Mouse (Mus musculus) CH12F3 (cell line): Measurements from ENCODE around the gene Eif4a1.

Experiments
- in situ Hi-C: fragments of 300-500 bp; cut with MboI; formaldehyde crosslinking; loops from 2 replicates; pipeline ENCODE4 v1.14.3; 2020; ENCODE audit warnings: low sequenced_read_pairs

The Eif4a1 gene

DNA sequence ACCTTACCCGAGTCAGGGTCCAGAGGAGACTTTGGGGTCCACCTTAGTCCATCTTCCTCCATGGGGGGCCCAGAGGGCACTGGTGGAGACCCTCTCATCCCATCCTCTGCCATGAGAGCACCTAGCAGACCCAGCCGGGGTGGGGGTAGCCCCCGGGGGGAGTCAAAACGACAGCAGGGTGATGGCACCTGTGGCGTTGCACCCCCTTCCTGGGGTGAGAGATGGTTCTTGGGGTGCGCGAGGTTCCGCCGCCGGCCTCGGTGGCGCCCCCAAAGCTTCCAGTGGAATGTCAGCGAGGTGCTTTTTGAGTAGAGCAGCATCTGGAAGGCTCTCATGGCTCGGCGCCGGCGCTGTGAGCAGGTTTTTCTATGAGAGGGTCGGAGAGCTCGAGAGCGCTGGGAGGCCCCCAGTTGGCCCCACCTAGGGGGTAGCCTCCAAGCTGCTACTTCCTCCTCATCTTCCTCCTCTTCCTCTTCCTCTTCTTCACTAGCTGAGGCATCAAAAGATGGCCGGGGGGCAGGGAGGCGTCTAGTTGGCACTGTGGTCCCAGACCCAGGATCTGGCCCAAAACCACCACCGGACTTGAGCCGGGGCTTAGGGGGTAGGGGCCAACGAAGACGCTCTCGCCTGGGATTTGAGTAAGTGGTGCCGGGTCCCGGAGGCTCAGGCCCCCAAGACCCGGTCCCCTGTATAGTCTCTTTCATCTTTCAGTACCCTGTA lies 8.1 kb upstream of the Eif4a1 start:
- in situ Hi-C loops, result no loop called here

DNA sequence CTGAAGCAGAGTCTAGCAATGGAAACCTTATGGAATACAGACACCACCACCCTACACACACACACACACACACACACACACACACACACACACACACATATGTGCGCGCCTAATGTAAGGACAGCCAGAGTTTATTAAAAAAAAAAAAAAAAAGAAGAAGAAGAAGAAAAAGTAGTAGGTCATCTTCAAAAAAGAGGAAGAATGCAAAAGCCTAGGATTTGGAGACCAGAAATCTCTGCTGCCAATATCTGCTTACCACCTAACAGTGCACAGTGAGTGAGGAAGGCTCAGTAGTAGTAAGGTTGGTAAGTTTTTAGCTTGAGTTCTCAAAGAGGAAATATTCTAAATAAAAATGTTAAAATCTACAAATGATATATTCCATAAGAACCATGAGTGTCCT lies 6.9 kb upstream of the Eif4a1 start:
- in situ Hi-C loops, result no loop called here

DNA sequence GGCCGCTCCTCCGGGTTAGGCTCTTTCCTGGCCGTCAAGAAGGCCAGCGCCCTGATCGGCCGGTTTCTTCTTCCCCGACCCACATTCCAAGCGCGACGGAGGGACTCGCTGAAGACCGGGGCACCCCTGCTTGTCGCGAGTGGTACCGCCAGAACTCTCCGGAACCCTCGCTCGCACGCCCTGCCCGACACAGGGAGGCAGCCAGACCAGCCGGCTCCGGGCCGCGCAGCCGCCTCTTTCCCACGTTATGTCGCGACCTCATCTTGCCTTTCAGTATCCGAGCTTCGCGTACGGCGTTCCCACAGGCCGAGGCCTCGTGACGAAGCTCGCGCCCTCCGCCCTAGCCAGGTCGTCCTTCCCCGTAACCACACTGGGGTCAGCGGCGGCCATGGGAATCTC lies 498 bp downstream of the Eif4a1 start:
- in situ Hi-C loops, result no loop called here

DNA sequence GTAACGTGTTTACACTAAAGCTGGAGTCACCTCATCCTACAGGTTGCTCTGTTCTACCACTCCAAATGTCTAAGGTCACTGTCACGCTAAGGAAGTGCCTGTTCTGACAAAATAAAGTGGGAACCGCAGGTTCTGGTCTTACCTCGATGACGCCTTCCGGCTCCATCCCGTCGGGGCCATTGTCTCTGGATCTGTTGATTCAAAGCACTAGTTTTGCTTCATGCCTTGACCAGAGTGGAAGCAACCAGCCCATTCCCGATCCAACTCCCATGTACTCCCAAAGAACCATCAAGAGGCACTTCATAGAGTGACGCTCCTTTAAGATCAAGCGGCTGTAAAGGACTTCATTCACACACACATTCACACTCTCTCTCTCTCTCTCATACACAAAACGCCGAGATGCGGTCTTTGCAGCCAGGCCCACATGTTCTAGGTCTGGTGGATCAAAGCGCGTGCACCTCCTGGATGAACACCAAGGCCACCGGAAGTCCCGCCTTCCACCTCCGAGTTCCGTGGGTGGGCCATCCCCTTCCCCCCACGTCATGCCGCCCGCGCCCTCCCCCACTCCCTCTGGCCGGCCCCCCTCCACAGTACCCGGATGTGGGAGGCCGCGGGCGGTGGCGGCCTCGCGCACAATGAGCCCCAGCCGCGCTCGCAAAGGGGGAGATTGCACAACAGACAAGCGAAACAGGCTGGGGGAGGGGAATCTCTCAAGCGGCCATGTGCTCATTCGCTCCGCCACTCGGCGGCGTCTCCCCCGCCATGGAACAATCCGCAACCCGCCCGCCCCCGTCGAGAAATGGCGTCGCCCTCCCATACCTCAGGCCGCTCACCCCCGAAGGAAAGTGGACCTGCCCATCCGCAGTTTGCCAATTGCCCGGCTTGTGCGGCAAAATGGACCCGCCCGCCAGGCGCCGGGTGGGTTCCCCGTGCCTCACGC lies 1.2 kb downstream of the Eif4a1 start:
- in situ Hi-C loops, result no loop called here

DNA sequence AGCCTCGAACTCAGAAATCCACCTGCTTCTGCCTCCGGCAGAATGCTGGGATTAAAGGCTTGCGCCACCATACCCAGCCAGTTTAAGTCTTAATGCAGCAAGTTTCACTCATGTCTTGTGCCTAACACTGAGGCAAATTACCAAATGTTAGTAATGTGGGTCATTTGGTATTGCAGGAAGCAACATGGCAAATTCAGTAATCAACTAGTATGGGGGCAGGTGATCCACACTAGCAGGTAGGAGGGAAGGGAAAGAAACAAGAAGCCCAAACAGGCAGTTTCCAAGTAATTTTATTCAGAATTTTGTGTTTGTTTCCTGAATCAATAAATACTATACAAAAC lies 5.6 kb downstream of the Eif4a1 start:
- in situ Hi-C loops, result no loop called here

DNA sequence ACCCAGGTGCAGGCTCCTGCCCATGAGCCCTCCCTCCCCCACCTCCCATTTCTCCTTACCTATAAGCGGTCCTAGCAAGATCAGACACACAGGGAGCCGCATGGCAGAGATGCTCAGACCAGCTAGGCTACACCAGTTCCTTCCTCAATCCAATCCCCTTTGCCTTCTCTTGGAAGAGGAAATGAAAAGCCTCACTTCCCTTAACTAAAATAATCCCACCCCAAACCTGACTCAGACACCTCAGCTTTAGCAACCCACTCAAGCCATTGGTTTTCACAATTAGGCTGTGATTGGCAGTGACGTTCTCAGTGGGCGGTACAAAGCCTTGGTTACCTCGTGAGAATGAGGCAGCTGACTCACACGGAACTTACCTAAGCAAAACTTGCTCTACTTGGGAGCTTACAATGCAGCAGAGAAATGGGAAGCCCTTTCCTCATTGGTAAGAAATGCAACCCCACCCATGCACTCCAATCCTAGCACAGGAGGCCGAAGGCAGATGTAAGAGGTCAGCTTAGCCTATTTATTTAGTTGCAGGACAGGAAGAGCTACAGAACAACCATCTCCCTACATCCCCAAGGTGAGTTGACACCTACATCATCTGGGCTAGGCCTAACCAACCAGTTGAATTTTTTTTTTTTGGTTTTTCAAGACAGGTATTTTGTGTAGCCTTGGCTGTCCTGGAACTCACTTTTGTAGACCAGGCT lies 6.1 kb downstream of the Eif4a1 start, which contains the start of gene Cd68:
TSS of gene Cd68 (minus strand) at position 193 of the 704 bp plus-strand sequence.
- in situ Hi-C loops, result no loop called here

DNA sequence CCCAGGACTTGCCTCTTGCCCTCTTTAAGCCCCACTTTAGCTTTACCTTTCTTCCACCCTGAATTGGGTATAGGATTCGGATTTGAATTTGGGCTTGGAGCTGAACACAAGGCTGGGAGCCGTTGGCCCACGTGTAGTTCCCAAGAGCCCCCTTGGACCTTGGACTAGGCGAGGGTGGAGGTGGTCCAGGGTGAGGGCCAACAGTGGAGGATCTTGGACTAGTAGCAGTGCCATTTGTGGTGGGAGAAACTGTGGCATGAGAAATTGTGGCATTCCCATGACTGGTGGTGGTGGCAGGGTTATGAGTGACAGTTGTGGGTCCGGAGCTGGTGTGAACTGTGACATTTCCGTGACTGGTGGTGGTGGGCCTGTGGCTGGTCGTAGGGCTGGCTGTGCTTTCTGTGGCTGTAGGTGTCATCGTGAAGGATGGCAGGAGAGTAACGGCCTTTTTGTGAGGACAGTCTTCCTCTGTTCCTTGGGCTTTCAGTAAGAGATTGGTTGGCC lies 6.7 kb downstream of the Eif4a1 start:
- in situ Hi-C loops, result no loop called here

DNA sequence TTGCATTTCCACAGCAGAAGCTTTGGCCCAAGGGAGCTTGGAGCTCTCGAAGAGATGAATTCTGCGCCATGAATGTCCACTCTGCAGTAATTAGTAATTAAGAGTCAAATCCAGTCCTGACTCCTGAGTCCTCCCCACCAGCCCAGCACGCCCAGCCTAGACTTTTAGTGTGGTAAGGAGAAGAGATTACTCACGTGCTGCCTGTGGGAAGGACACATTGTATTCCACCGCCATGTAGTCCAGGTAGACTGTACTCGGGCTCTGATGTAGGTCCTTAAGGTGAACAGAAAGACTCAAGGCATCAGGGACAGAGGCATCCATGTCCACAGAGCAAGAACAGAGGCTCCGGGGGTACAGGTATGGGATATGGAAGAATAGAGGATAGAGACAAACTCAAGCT lies 7.4 kb downstream of the Eif4a1 start:
- in situ Hi-C loops, result no loop called here

DNA sequence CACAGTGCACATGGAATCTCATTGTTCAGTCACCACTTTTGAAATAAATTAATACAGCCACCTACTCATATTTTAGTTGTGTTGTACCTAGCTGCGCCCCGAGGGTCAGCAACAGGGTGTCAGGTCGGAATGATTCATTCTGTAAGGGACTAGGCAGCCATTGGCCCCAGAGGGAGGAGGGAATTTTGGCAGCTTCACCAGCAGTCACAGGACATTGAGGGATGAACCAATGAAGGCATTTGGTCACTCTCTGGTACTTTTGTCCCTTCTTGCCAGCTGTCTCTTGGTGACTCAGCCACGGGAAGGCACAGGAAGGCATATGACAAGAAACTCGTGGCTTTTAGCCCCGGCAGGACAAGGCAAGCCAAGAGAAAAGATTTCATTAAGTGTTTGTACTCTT lies 8.4 kb downstream of the Eif4a1 start:
- in situ Hi-C loops, result no loop called here

DNA sequence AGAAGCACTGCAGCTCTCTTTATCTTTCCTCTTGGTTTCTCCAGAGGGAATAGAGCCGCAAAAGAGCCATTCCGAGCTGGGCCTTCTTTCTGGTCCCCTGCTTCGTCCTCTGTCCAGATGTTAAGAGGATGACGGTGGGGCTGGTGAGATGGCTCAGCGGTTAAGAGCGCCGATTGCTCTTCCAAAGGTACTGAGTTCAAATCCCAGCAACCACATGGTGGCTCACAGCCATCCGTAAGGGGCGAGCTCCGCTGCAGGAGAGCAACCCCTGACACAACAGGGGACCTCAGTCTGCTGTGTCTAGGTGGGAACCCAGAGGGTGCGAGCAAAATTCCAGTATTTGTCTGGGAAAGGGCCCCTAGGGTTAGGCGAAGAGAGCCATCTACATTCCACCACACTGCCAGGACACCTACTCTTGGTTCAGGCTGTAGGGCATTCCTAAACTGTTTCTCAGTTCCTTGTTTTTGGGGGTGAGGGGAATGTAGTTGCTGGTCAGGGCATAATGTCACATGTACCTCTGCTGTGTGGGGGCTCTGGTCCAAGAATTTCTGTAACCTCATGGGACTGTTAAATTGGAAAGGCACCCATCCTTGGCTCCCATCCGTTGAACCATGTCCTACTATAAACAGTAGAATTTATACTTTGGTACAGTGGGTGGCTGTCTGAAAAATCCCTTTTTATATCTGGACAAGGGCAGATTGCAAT lies 9.1 kb downstream of the Eif4a1 start:
- in situ Hi-C loops, result no loop called here

DNA sequence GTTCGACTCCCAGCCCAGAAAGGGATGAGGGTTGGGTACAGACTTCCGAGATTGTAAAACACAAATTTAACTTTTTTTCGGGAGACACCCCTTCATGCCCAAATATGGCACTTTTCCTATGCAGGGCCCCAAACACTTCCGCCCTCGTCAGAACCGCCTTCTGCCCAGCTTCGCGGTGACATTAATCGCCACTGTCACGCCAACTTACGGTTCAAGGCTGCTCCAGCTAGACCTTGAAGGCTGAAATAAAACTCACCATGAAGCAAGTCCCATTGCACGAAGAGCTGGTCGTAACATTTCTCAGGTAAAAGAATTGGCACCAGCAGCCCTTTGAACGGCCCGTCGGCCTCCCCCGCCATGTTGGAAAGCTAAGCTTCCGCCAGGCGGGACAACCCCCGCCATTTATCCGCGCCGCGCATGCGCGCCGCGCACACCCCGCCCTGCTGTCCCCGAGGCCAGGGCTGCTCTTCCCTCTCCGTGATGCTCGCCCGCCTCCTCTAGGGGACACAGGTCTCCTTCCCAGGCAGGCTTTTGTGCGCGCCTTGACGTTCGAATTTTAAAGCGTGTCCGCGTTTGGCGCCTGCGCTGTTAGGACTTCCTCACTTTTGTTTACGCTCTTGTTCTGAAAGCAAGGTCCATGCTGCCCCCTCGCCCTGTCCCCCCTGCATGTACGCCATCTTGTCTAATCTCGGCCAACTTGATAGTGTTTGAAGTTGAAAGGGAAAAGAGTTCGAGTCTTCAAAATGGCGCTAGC lies 9.8 kb downstream of the Eif4a1 start, which contains the start of gene Mpdu1:
TSS of gene Mpdu1 (minus strand) at position 430 of the 754 bp plus-strand sequence.
- in situ Hi-C loops, result no loop called here

DNA sequence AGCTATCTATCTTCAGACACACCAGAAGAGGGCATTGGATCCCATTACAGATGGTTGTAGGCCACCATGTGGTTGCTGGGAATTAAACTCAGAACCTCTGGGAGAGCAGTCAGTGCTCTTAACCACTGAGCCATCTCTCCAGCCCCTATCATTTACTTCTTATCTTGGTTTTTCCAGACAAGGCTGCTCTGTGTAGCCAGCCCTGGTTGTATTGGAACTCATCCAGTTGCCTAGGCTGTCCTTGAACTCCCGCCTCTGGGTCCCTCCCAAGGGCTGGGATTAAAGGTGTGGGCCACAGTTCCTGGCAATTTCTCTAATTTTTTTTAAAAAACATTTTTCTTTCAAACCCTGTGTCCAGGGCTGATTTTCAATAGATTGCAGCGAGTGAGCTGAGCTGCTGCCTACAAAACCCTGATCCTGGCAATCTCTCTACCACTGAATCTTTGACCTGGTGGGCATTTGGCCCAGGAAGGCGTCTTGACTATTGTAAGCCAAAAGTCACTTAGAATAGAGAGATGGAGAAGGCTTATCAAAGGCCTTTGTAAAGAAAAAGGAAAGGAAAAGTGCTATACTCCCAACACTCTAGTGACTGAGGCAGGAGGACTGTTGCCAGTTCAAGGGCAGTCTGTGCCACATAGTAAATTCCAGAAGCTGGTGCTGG lies 10.9 kb downstream of the Eif4a1 start:
- in situ Hi-C loops, result no loop called here

DNA sequence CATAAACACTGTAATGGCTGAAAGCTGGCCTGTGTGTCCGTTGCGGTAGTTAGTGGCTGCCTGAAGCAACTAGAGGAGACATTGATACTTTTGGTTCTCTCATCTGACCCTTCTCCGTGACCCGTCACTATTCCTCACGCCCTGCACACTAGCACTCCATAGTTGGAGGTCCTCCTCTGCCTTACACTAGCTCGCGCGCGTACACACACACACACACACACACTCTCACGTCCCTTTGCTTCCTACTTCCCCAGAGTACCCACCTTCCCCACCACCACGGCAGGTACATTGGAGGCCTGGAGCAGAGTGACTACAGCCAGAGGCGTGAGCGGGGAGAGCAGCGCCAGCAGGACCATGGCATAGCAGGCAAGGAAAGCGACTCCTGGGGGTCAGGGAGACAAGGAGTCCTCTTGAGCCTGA lies 14.8 kb downstream of the Eif4a1 start:
- in situ Hi-C loops, result no loop called here

DNA sequence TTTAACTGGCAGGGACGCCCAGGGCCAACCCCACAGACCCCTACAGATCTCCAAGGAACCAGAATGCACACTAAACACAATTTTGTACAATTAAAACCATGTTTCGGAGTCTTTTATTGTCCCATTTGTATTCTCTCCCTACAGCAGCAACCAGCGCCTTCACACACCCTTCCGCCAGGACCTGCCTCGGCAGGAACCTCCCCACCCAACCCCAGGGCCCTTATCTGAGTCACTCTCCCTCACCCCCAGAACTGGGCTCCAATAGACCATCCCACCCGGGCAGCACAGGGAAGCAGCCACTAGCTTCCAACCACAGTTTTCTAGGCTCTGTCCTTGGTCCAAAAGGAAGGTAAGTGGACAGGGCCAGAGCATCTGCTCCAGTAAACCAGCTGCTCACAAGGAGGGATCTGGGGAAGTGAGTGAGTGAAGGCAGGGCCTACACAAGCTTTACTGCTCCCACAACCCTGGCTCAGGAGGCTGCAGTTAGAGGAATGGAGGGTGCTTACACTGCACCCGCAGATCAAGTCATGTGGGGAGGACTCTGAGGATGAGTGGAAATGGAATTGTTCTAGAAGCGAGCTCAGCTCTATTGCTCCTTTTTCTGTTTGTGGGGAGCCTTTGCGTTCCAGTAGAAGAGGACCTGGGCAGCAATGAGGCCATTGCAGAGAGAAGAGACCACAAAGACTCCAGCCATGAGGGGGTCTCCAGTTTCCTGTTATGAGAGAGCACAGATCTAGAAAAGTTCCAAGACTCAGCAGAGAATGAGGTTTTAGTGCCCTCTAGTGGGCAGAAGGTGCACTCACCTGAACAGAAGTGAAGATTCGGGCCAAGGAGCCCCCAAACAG lies 15.4 kb downstream of the Eif4a1 start:
- in situ Hi-C loops, result no loop called here

DNA sequence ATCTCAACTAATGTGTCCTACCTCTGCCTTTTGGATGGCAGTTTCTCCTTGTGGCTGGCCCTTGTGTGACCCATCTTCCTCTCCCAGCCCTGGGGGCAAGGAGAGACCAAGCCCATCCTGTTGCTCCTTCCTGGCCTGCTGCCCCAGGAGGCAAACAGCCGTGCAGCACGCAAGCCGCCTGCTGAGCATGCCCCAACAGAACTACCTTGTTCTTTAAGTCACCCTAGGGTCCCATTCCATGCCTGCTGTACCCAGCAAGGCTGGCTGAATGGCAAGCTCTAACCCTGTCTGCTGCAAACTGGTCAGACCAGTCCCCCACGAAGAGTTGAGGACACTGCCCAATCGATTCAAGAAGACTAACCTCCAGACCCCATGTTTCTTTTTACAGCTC lies 16.2 kb downstream of the Eif4a1 start:
- in situ Hi-C loops, result no loop called here

DNA sequence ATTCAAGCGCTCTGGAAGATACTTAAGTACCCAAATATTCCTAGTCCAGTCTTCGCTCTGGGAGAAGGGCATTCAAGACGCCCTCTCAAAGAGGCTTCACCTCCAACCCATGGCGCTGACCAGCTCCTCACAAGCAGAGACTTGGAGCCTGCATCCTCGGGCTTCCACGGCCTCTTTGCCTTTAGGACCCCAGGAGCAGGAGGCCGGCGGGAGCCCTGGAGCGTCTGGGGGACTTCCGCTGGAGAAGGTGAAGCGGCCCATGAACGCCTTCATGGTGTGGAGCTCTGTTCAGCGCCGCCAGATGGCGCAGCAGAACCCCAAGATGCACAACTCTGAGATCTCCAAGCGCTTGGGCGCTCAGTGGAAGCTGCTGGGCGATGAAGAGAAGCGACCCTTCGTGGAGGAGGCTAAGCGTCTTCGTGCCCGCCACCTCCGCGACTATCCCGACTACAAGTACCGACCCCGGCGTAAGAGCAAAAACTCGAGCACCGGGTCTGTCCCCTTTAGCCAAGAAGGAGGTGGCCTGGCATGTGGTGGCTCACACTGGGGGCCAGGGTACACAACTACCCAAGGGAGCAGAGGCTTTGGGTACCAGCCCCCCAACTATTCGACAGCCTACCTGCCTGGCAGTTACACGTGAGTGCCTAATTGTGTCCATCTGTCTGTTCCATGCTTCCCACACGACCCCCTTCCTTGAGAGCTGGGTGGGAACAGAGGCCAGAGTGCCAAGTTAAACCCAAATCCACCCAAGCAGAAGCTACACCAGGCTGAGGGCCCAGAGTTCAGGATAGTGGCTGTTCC lies 16.8 kb downstream of the Eif4a1 start, which contains the start of gene Sox15:
TSS of gene Sox15 (plus strand) at position 51 of the 801 bp plus-strand sequence.
- in situ Hi-C loops, result no loop called here

DNA sequence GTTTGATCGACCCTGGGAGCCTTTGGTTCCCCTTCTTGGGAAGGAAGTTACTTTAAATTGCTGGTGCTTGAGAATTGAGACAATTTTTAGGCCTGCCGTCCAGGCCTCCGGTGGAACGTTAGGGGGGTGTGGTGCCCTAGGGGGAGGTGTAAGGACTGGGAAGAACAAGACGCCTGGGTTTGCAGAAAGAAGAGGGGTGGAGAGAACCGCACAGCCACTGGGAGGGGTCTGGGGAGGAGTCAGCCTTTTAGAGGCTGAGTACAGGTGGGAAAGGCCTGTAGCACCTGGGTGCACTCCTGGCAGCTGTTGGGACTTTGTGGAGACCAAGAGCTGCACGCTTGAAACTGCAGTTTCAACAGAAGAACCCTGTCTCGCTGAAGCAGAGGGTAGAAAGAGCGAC lies 17.5 kb downstream of the Eif4a1 start:
- in situ Hi-C loops, result no loop called here

DNA sequence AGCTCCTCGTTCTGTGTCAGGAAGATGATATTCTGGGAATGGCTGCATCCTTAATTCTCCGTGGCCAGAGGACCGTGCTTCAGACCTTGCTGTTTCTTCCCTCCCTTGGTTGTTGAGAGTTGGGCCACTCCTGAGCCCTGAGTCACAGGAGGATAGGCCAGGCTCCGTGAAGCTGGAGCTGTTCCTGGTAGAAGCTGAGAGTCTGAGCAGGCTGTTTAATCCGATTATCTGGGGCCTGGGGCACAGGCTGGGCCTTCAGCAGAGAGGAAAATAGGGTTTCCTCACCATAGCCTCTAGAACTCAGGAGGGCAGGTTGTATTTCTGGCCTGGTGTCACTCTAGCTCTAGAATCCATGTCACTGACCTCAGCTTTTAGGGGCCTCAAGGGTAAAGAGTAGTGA lies 18.8 kb downstream of the Eif4a1 start:
- in situ Hi-C loops, result no loop called here
